Mouse (Mus musculus) limb, embryonic 11.5 days (tissue): ENCODE data around the gene Pkp4. TPM values are rescaled to one million over a fixed set of nuclear protein-coding genes. Genes with fewer than 3 reads are reported as not detected.

Source experiments
- ATAC-seq: fragments of 200-750 bp; cut with Nextera tagmentation; 2 replicates; pipeline ENCODE4 v1.8.0; 2017; ENCODE audit warnings: low read depth; ENCODE audit not compliant: insufficient number of reproducible peaks, low FRiP score, low TSS enrichment
- DNase-seq: peaks from one replicate; pipeline ENCODE4 v3.0.0-alpha.2; 2015; ENCODE audit warnings: low spot score
- H3K27ac ChIP-seq: fragments of 300-500 bp; sonication (generic); replicated peaks from 2 replicates; pipeline ENCODE4 v1.5.1; 2014; ENCODE audit warnings: low read depth, mild to moderate bottlenecking, low read length
- H3K27me3 ChIP-seq: fragments of 300-500 bp; sonication (generic); 2 replicates; pipeline ENCODE4 v1.6.1; 2014; ENCODE audit warnings: mild to moderate bottlenecking, low read length, mixed read lengths; ENCODE audit not compliant: control insufficient read depth, insufficient read depth
- H3K36me3 ChIP-seq: fragments of 300-500 bp; sonication (generic); 2 replicates; pipeline ENCODE4 v1.6.1; 2014; ENCODE audit warnings: mild to moderate bottlenecking, low read length, moderate library complexity, mixed read lengths; ENCODE audit not compliant: control insufficient read depth, insufficient read depth
- H3K4me1 ChIP-seq: fragments of 300-500 bp; sonication (generic); 2 replicates; pipeline ENCODE4 v1.6.1; 2014; ENCODE audit warnings: low read length, mixed read lengths; ENCODE audit not compliant: control insufficient read depth, insufficient read depth
- H3K4me2 ChIP-seq: fragments of 300-500 bp; sonication (generic); 2 replicates; pipeline ENCODE4 v1.6.1; 2014; ENCODE audit warnings: low read depth, mild to moderate bottlenecking, moderate library complexity; ENCODE audit not compliant: severe bottlenecking
- H3K4me3 ChIP-seq: fragments of 300-500 bp; sonication (generic); 2 replicates; pipeline ENCODE4 v1.5.1; 2014; ENCODE audit warnings: low read depth, low read length
- H3K9ac ChIP-seq: fragments of 300-500 bp; sonication (generic); 2 replicates; pipeline ENCODE4 v1.6.1; 2014; ENCODE audit warnings: mild to moderate bottlenecking, low read length
- H3K9me3 ChIP-seq: fragments of 300-500 bp; sonication (generic); 2 replicates; pipeline ENCODE4 v1.6.1; 2016; ENCODE audit warnings: low read length; ENCODE audit not compliant: control insufficient read depth
- WGBS: fragments of 180-500 bp; shearing (Covaris S2); extraction: QIAGEN DNeasy Blood & Tissue Kit; methylation state at CpG from one replicate; pipeline ENCODE4 v1.1.7; 2014; 5-methylcytosine and 5-hydroxymethylcytosine counted together
- polyA plus RNA-seq: library from polyadenylated mRNA; unstranded; fragments of >200 nt; fragmentation: Nextera tagmentation; extraction: Ambion mirVana; gene quantifications from 2 replicates; pipeline ENCODE4 v1.2.1, GENCODE M21; 2014

Pkp4 gene
- polyA plus RNA-seq, 1 experiment from 2014 or later, result 18.8 TPM

GRCm38 (mm10) chr2:59231514-59231913 lies 70.9 kb downstream of the Pkp4 start:
- no peak overlapping the region for H3K9ac ChIP-seq
- no peaks in the 10 kb centered on the region for H3K9me3 ChIP-seq
- ATAC-seq (no peak), DNase-seq (no peak)
- H3K4me2 ChIP-seq, result no peak overlapping the region
- WGBS, result 84% methylated on average over 5 of the region's 5 CpGs
- H3K27ac ChIP-seq, result no peak overlapping the region
- H3K4me3 ChIP-seq, result no peak overlapping the region
- no peaks in the 10 kb centered on the region for H3K27me3 ChIP-seq
- no peaks in the 10 kb centered on the region for H3K4me1 ChIP-seq
- H3K36me3 ChIP-seq, result no peaks in the 10 kb centered on the region

GRCm38 (mm10) chr2:59233294-59233923 lies 72.8 kb downstream of the Pkp4 start:
- no peak for ATAC-seq
- H3K4me3 ChIP-seq, result no peak overlapping the region
- no peaks in the 10 kb centered on the region for H3K4me1 ChIP-seq
- no peak for DNase-seq
- no peaks in the 10 kb centered on the region for H3K36me3 ChIP-seq
- no peak overlapping the region for H3K27ac ChIP-seq
- H3K27me3 ChIP-seq, result no peaks in the 10 kb centered on the region
- 89% methylated on average over 13 of the region's 13 CpGs for WGBS
- H3K4me2 ChIP-seq, result no peak overlapping the region
- no peaks in the 10 kb centered on the region for H3K9me3 ChIP-seq
- no peak overlapping the region for H3K9ac ChIP-seq

GRCm38 (mm10) chr2:59233936-59234335 lies 73.3 kb downstream of the Pkp4 start:
- no peak overlapping the region for H3K27ac ChIP-seq
- H3K9ac ChIP-seq, result no peak overlapping the region
- 85% methylated on average over 5 of the region's 5 CpGs for WGBS
- no peak for DNase-seq
- H3K4me1 ChIP-seq, result no peaks in the 10 kb centered on the region
- no peak for ATAC-seq
- no peaks in the 10 kb centered on the region for H3K27me3 ChIP-seq
- H3K4me3 ChIP-seq, result no peak overlapping the region
- no peaks in the 10 kb centered on the region for H3K9me3 ChIP-seq
- H3K36me3 ChIP-seq, result no peaks in the 10 kb centered on the region
- no peak overlapping the region for H3K4me2 ChIP-seq

GRCm38 (mm10) chr2:59234537-59234936 lies 73.9 kb downstream of the Pkp4 start:
- WGBS, result 95% methylated on average over 5 of the region's 5 CpGs

GRCm38 (mm10) chr2:59239841-59240395 lies 79.3 kb downstream of the Pkp4 start:
- no peaks in the 10 kb centered on the region for H3K9me3 ChIP-seq
- no peak for DNase-seq
- H3K27me3 ChIP-seq, result no peaks in the 10 kb centered on the region
- no peaks in the 10 kb centered on the region for H3K36me3 ChIP-seq
- no peak overlapping the region for H3K4me3 ChIP-seq
- WGBS, result 79% methylated on average over 10 of the region's 10 CpGs
- H3K9ac ChIP-seq, result no peak overlapping the region
- no peak overlapping the region for H3K27ac ChIP-seq
- no peak for ATAC-seq
- H3K4me1 ChIP-seq, result no peaks in the 10 kb centered on the region; the same call in 1 of the 2 replicates
- H3K4me2 ChIP-seq, result no peak overlapping the region

More at GRCm38 (mm10) chr2:59234537-59234936, 73.9 kb downstream of the Pkp4 start:
- H3K9ac ChIP-seq, result no peak overlapping the region
- no peak overlapping the region for H3K27ac ChIP-seq
- H3K4me3 ChIP-seq, result no peak overlapping the region
- no peak for DNase-seq
- no peaks in the 10 kb centered on the region for H3K36me3 ChIP-seq
- no peak overlapping the region for H3K4me2 ChIP-seq
- H3K4me1 ChIP-seq, result no peaks in the 10 kb centered on the region
- no peaks in the 10 kb centered on the region for H3K27me3 ChIP-seq
- H3K9me3 ChIP-seq, result no peaks in the 10 kb centered on the region
- ATAC-seq, result no peak

- ATAC-seq, result no peak
- H3K9ac ChIP-seq, result no peak overlapping the region
- no peak overlapping the region for H3K4me3 ChIP-seq
- H3K4me1 ChIP-seq, result no peaks in the 10 kb centered on the region; the same call in 1 of the 2 replicates
- H3K27ac ChIP-seq, result no peak overlapping the region
- H3K4me2 ChIP-seq, result no peak overlapping the region
- H3K36me3 ChIP-seq, result no peaks in the 10 kb centered on the region
- DNase-seq, result no peak
- 94% methylated on average over 10 of the region's 10 CpGs for WGBS
- no peaks in the 10 kb centered on the region for H3K27me3 ChIP-seq
- H3K9me3 ChIP-seq, result no peaks in the 10 kb centered on the region
These were observed 81.5 kb downstream of the Pkp4 start for GRCm38 (mm10) chr2:59242117-59242516.

- no peaks in the 10 kb centered on the region for H3K27me3 ChIP-seq
- no peaks in the 10 kb centered on the region; the same call in 1 of the 2 replicates for H3K4me1 ChIP-seq
- no peak overlapping the region for H3K4me3 ChIP-seq
- no peak overlapping the region for H3K9ac ChIP-seq
- no peak overlapping the region for H3K4me2 ChIP-seq
- no peaks in the 10 kb centered on the region for H3K36me3 ChIP-seq
- DNase-seq, result no peak
- WGBS, result 97% methylated on average over 12 of the region's 12 CpGs
- ATAC-seq, result no peak
- no peaks in the 10 kb centered on the region for H3K9me3 ChIP-seq
- no peak overlapping the region for H3K27ac ChIP-seq
These were observed 83.8 kb downstream of the Pkp4 start for GRCm38 (mm10) chr2:59244273-59245097.

GRCm38 (mm10) chr2:59245098-59245388 lies 84.4 kb downstream of the Pkp4 start:
- H3K4me2 ChIP-seq, result no peak overlapping the region
- no peak overlapping the region for H3K9ac ChIP-seq
- H3K4me1 ChIP-seq, result no peaks in the 10 kb centered on the region; the same call in 1 of the 2 replicates
- 93% methylated on average over 3 of the region's 3 CpGs for WGBS
- no peak overlapping the region for H3K4me3 ChIP-seq
- no peaks in the 10 kb centered on the region for H3K36me3 ChIP-seq
- no peaks in the 10 kb centered on the region for H3K27me3 ChIP-seq
- DNase-seq (no peak), ATAC-seq (no peak)
- no peaks in the 10 kb centered on the region for H3K9me3 ChIP-seq
- H3K27ac ChIP-seq, result no peak overlapping the region
